Mouse (Mus musculus) granulocyte monocyte progenitor cell, adult 5-6 weeks (primary cell): ENCODE results near the gene Nrxn3. TPM values are rescaled to one million over a fixed set of nuclear protein-coding genes. Genes with fewer than 3 reads are reported as not detected.

Experiments
- ATAC-seq: replicated peaks from 2 replicates; pipeline ENCODE4 v1.8.0; 2016; ENCODE audit warnings: mild to moderate bottlenecking, moderate TSS enrichment, inconsistent platforms; ENCODE audit not compliant: poor library complexity, severe bottlenecking
- total RNA-seq, 2 experiments: library from RNA; stranded (forward) in 1 of 2; stranded (reverse) in 1 of 2; fragments of 200-712, 200-1000 nt in 1 of 2; fragments of >200 nt in 1 of 2; fragmentation: Nextera tagmentation in 1 of 2; gene quantifications; 2 replicates each; pipeline ENCODE4 v1.2.3; 2014 to 2017

Gene Nrxn3
- total RNA-seq, 2 experiments from 2014 or later = not detected

DNA sequence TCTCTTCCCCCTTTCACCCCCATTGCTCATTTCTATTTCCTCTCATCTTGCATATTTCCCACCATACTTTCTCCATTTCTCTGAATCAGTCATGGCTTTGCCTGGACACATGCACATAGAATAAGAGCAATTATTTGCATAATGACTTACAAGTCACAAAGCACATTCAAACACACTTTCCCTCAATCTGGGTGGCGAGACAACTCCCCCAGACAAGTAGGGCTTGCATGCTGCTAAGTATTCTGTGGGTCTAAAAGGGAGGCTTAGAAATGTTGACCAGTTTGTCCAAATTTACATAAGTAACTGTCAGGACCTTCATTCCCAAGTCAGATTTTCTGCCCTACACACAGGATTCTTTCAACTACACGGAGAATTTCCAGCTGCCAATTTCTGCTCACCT, 426.8 kb downstream of the Nrxn3 start:
- no peak for ATAC-seq

- ATAC-seq = no peak
Observed at GRCm38 (mm10) chr12:89156086-89156757, 433.5 kb downstream of the Nrxn3 start.

DNA sequence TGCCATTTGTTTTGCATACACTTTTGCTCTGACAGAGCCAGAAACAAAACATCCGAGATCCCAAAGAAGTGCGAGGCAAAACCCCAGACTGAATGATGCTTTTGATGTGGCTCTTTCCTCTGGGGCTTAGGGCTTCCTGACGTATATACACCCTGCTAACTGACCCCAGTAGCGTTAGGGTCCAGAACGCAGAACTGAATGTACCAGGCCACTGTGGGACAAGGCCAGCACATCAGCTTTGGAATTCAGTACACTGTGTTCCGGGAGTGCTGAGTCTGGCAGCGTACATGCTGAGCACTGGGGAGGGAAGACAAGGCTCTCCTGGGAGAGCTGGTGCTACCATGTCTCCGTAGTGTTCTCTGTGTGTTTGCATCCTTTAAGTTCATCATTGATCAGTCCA, 436.7 kb downstream of the Nrxn3 start:
- ATAC-seq = no peak

GRCm38 (mm10) chr12:89174306-89175159, 451.9 kb downstream of the Nrxn3 start:
- ATAC-seq = no peak

GRCm38 (mm10) chr12:89179970-89180666, 457.4 kb downstream of the Nrxn3 start:
- no peak for ATAC-seq

GRCm38 (mm10) chr12:89181157-89181561, 458.5 kb downstream of the Nrxn3 start:
- no peak for ATAC-seq

GRCm38 (mm10) chr12:89198764-89199525, 476.3 kb downstream of the Nrxn3 start:
- no peak for ATAC-seq

DNA sequence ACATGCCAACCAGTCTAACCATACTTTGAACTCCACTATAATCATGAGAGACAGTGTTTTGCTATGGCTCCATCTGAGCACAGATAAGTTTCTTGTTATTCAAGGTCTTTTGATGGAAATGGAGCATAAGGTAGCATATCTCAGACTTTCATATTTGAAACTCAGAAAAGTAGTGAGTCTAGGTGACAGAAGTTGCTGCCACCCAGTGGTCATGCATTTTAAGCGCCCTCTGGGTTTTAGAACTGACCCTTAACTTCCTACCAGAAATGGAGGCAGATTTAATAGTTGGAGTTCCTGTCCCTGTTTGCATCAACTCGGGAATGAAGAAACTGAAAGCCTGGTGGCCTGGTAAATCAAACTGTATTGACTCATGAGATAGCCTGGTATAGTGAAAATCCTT, 488.9 kb downstream of the Nrxn3 start:
- no peak for ATAC-seq

GRCm38 (mm10) chr12:89239826-89240225, 517.1 kb downstream of the Nrxn3 start:
- no peak for ATAC-seq

- ATAC-seq = no peak
Observed at GRCm38 (mm10) chr12:89241554-89241953, 518.9 kb downstream of the Nrxn3 start.

- no peak for ATAC-seq
Observed at GRCm38 (mm10) chr12:89242476-89242875, 519.8 kb downstream of the Nrxn3 start.

GRCm38 (mm10) chr12:89255275-89255892, 532.7 kb downstream of the Nrxn3 start:
- ATAC-seq = no peak

DNA sequence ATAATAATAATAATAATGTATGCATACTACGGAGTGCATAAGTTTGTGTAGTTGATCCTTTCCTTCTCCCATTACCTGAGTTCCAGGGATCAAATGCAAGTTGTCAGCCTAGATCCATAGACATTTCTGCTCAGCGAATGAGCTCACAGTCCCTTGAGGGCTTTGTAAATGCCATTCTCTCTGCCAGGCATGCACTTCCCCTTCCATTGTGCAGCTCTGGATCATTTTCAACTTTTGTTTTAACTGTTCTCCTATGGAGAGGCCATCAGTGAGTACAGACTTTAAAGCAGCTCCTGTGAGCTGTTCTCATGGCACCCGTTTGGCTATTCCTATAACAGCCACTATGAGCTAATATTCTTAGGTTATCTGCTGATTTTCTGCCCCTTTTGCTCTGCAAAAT, 536.2 kb downstream of the Nrxn3 start:
- ATAC-seq = no peak

GRCm38 (mm10) chr12:89260076-89260475, 537.4 kb downstream of the Nrxn3 start:
- ATAC-seq = no peak

GRCm38 (mm10) chr12:89262261-89262660, 539.6 kb downstream of the Nrxn3 start:
- ATAC-seq = no peak

DNA sequence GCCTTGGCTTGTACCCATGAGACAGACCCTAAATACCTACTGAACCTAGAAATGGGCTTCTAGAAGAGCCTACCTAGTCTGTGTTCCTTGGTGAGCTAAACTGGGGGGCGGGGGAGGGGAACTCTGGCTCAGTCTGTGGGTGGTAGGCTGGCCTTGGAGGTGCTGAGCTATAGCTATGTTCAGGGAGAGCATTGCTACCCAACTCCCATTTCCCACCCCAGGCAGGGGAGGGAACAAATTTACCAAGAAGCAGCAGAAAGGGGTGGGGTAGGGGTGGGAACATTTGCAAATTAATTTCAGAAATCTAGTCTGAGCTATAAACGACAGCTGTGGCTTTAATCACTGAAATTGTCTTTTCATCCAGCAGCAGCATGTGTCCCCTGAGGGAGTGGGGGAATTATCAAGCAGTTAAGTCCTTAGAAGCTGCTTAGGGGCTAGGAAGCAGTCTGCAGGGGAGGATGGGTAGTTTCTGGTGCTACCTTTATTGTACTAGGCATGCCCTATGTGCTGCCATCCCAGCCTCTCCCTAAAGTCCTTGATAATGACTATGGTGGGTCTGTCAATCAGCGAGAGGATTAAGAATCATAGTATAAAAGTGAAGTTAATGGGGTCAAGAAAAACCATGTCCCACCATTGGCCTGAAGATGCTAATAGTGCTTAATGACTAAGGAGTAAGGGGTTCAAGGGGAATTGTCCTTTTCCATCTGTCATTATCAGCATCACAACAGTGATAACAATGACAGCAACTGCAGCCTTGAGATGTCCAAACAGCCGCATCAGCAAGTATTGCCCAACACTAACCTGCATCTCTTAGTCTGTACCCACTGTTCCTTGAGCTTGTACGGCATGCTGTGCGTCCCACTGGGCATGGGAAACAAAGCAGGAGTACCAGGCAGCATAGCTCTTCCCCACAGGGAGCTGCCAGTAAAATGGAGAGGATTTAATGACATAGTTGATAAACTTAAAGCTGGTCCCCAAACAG, 560.0 kb downstream of the Nrxn3 start:
- ATAC-seq = no peak

DNA sequence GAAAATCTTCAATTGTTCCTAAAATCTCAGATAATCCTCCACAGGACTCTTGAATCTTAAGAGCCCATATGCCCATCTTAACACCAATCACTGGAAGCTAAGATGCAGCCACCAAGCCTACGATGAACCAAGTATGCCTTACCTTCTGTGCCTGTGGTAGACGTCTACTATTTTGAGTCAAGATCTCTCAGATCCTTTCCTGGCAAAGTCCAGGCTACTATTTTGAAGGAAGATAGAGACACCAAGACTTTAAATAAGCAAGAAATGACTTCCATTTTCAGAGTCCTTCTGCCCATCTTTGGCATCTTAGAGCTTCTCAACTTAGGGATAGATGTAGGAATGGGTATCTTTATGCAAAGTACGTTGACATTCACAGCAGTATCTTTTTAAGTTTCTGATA, 561.7 kb downstream of the Nrxn3 start:
- no peak for ATAC-seq

DNA sequence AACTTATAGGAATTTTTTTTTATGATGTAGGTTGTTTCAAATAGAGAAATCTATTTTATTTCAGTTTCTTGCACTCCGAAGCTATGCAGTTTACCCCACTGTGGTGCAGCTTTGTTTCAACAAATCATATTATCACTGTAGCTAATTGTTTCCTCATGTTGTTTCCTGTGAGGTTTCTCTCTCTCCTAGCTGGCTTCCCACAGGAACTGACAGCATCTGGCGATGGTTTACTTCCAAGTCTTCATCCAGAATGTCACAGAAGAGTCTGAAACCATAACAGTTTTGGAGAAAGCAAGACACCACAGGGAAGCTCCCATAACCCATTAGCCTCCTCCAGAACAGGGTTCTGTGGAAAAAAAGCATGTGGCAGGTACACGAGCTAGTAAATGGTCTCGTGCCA, 564.4 kb downstream of the Nrxn3 start:
- ATAC-seq = no peak
